Mouse (Mus musculus) bone marrow macrophage, adult 2 months (primary cell): ENCODE data around the gene Dgkd. TPM values are rescaled to one million over a fixed set of nuclear protein-coding genes. Genes with fewer than 3 reads are reported as not detected.
A peak's percentile ranks its signal among the peaks of the same experiment; 100 is the strongest.

Experiments
- H3K27ac ChIP-seq: 2 replicates; pipeline ENCODE4 v1.5.1; 2012; ENCODE audit warnings: low read depth, low read length; ENCODE audit not compliant: insufficient read depth
- H3K4me1 ChIP-seq: 2 replicates; pipeline ENCODE4 v1.6.1; 2012; ENCODE audit warnings: low read length; ENCODE audit not compliant: control insufficient read depth, insufficient read depth
- H3K4me3 ChIP-seq: 2 replicates; pipeline ENCODE4 v1.5.1; 2012; ENCODE audit warnings: mild to moderate bottlenecking, low read length, moderate library complexity; ENCODE audit not compliant: insufficient read depth
- CTCF ChIP-seq: IDR thresholded peaks from 2 replicates; pipeline ENCODE4 v1.5.1; 2012; ENCODE audit warnings: low read depth, mild to moderate bottlenecking, low read length, moderate library complexity
- POLR2A ChIP-seq: IDR thresholded peaks from 2 replicates; pipeline ENCODE4 v1.6.1; 2012; ENCODE audit warnings: mild to moderate bottlenecking, low read depth, low read length, borderline replicate concordance
- polyA plus RNA-seq: library from polyadenylated mRNA; stranded (reverse); fragments of >200 nt; gene quantifications from 2 replicates; pipeline ENCODE4 v1.2.4, GENCODE M21; 2012; ENCODE audit not compliant: missing spikeins, insufficient read depth, insufficient read length

The Dgkd gene
- polyA plus RNA-seq, 1 experiment, result 100 TPM

GRCm38 (mm10) chr1:87848237-87848996 lies 4.7 kb upstream of the Dgkd start:
- no peak for TF ChIP-seq CTCF
- TF ChIP-seq POLR2A, result no peak
- Histone ChIP-seq H3K4me1 (peaks cover 59% of the 10 kb centered on the region), H3K4me3 (peak overlapping the region; percentile 20), H3K27ac (peak overlapping the region; percentile 99)

DNA sequence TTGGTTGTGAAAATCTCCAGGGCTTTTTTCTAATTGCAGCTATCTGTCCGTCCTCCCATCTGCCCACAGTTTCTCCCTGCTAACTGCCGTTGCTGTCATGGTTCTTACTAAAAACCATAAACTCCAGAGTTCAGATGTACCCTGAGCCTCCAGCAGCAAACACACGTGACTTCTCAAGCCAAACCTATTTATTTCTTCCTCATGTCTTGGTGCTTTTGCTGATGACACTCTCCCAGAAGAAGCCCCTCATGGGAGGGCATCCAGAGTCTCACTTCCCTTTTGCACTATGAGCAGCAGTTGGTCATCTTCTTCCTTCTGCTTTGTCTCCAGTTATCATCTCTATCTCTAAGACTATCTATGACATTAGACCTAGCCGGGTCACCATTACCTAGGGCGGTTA lies 3.8 kb upstream of the Dgkd start:
- Histone ChIP-seq H3K4me1 (peaks cover 59% of the 10 kb centered on the region), H3K27ac (peak overlapping the region; percentile 99), H3K4me3 (peak overlapping the region; percentile 44)
- TF ChIP-seq POLR2A (no peak), CTCF (no peak)

DNA sequence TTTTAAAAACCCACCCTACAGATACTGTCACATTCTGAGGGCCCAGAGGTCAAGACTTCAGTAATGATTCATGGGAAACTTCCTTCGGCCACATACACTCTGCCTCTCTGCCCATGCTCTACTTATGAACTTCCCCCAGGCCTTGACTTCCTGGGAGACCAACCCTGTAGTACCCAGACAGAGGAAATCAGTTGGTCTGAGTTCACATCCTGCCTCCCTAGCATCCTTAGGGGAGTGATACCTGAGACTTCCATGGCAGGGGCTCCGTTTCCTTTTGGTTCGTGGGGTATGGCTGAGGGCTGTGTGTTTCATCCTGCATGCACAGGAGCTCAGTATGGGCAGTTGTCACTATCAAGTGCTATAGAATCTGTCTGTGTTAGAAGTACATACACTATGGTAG lies 1.7 kb upstream of the Dgkd start:
- peak overlapping the region; percentile 99 for H3K27ac ChIP-seq
- H3K4me3 ChIP-seq, result no peak overlapping the region
- TF ChIP-seq POLR2A, result no peak
- TF ChIP-seq CTCF, result no peak
- H3K4me1 ChIP-seq, result peaks cover 68% of the 10 kb centered on the region

DNA sequence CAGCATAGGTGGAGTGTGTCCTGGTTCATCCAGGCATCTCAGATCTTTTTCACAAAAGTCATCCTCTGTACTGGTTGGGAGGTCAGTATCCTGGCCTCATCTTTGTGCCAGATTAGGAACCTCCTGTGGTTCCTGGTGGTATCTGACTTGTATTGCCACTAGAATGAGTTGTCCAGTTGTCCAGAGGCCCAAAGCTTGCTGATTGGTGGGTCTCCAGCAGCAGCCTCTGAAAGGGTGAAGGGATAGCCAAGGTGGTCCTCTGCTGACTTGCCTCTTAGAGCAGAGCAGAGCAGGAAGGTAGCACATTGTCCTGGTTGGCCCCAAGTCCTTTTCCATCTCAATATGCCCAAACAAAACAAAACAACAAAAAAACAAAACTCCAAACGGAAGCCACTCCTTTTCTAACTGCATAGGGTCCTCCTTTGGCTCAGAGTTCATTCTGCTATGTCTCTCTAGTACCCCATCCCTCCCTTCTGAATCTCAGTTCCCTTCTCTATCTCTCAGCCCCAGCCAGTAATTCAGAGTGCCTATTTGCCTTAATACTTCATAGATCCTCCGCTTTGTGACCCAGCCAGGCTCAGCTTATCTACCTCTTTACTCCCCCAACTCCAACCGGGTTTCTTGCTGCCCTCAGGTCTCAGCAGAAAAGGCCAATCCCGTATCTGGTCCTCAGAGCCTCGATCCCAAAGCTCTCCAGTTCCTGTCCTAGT lies 851 bp upstream of the Dgkd start:
- Histone ChIP-seq H3K27ac (peak overlapping the region; percentile 99), H3K4me1 (peaks cover 62% of the 10 kb centered on the region), H3K4me3 (no peak overlapping the region; the same call in 1 of the 2 replicates)
- TF ChIP-seq POLR2A (no peak), CTCF (no peak)

- no peak for TF ChIP-seq POLR2A
- no peak for TF ChIP-seq CTCF
- Histone ChIP-seq H3K4me3 (peak overlapping the region; percentile 96), H3K4me1 (peaks cover 60% of the 10 kb centered on the region), H3K27ac (peak overlapping the region; percentile 80)
Observed at GRCm38 (mm10) chr1:87853601-87854361, 694 bp downstream of the Dgkd start.

DNA sequence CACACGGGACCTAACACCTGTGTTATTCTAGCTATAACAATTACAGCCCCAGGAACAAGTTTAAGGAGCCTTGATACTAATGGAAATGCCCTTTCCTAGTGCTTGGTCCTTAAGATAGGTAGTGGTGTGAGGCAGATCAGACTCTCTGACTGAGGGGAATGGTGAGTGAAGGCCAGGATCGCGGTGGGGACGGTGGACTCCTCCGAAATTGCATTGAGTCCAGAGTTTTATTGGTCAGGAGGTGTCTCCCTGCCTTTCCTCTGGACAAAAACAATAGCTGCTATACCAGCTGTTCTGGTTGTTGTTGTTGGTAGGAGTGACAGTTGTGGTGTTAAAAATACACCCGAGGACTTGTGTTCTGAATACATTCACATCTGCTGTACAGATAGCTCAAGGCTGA lies 1.3 kb downstream of the Dgkd start:
- Histone ChIP-seq H3K4me3 (peak overlapping the region; percentile 96), H3K27ac (peak overlapping the region; percentile 80), H3K4me1 (peaks cover 65% of the 10 kb centered on the region)
- TF ChIP-seq POLR2A (no peak), CTCF (no peak)

DNA sequence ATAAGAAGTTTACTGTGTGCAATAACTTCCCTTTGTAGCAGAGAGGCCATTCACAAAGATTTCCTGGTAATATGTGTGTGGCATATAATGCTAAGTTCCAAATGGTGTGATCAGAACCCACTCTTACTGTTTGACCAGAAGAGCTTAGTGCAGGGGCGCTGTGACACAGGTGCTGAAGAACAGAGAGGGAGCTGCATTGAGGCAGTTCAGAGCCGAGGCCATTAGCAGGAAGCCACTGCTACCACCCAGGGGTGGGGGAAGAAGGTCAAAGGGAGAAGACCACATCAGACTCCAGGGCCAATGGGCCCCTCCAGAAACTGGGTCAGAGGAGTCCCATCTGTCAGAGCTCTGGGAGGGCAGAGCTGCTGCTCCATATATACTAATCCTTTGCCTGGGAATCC lies 1.8 kb downstream of the Dgkd start:
- peaks cover 62% of the 10 kb centered on the region for H3K4me1 ChIP-seq
- TF ChIP-seq CTCF, result no peak
- TF ChIP-seq POLR2A, result no peak
- H3K27ac ChIP-seq, result peak overlapping the region; percentile 80
- peak overlapping the region; percentile 96 for H3K4me3 ChIP-seq

GRCm38 (mm10) chr1:87855522-87855921 lies 2.4 kb downstream of the Dgkd start:
- Histone ChIP-seq H3K4me3 (peak overlapping the region; percentile 96; the same call in 1 of the 2 replicates), H3K4me1 (peaks cover 58% of the 10 kb centered on the region), H3K27ac (peak overlapping the region; percentile 80)
- no peak for TF ChIP-seq CTCF
- no peak for TF ChIP-seq POLR2A

DNA sequence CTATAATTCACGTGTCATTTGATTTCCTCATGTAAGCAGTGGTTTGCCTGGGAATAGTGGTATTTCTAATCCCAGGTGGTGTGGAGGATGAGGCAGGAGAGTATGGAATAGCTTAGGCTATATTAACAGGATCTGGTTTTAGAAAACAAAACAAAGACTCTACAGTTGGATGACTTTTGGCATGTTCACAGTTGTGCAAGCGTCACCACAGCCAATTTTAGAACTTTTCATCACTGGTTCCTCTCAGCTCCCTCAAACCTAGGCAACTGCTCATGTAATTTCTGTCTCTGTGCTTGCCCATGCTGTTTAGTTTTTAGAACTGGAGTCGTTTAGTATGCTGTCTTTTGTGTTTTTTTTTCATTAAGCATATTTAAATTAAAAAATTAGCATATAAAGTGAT lies 3.7 kb downstream of the Dgkd start:
- TF ChIP-seq POLR2A (no peak), CTCF (no peak)
- Histone ChIP-seq H3K27ac (peak overlapping the region; percentile 93), H3K4me3 (no peak overlapping the region), H3K4me1 (peaks cover 53% of the 10 kb centered on the region)
